Mouse (Mus musculus) G1E-ER4 (cell line): ENCODE measurements around the gene Krt23. TPM values are rescaled to one million over a fixed set of nuclear protein-coding genes. Genes with fewer than 3 reads are reported as not detected.

ENCODE experiments used
- GATA1 ChIP-seq: IDR thresholded peaks from one replicate; pipeline ENCODE4 v1.8.0; 2012; ENCODE audit warnings: low read length, inconsistent platforms
- polyA plus RNA-seq: library from polyadenylated mRNA; stranded (reverse); fragments of >175 nt; gene quantifications from 2 replicates; pipeline ENCODE4 v1.2.3, GENCODE M21; 2012

Krt23 gene
- not detected in 2 replicates for polyA plus RNA-seq

- TF ChIP-seq GATA1 = no peak
Measured at GRCm38 (mm10) chr11:99492733-99493573, at the start of gene Krt23. Gene Krt23, minus strand, starts transcription at chr11:99493137.

DNA sequence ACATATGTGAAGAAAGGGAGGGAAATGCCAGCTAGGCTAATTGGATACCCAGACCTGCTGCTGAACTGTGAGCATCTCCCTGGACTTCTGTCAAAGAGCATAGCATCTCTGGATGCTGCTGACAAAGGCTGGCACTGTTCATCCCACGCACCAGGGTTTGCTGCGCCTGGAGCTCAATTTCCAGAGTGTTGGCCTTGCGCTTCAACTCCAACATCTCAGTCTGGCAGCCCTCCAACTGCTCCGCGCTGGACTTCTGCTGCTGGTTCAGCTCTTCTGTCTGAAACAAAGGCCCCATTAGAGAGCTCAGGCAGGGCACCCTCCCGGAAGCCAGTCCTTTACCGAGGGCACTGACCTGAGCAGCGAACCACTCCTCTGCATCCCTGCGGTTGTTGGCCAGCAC, 46.8 kb upstream of the Krt23 start:
- TF ChIP-seq GATA1 = no peak

- no peak for TF ChIP-seq GATA1
Measured at GRCm38 (mm10) chr11:99521288-99521860, 28.4 kb upstream of the Krt23 start, which contains the start of gene Krt39. Gene Krt39, minus strand, starts transcription at chr11:99521338.

GRCm38 (mm10) chr11:99514098-99514497, 21.2 kb upstream of the Krt23 start:
- TF ChIP-seq GATA1 = no peak

DNA sequence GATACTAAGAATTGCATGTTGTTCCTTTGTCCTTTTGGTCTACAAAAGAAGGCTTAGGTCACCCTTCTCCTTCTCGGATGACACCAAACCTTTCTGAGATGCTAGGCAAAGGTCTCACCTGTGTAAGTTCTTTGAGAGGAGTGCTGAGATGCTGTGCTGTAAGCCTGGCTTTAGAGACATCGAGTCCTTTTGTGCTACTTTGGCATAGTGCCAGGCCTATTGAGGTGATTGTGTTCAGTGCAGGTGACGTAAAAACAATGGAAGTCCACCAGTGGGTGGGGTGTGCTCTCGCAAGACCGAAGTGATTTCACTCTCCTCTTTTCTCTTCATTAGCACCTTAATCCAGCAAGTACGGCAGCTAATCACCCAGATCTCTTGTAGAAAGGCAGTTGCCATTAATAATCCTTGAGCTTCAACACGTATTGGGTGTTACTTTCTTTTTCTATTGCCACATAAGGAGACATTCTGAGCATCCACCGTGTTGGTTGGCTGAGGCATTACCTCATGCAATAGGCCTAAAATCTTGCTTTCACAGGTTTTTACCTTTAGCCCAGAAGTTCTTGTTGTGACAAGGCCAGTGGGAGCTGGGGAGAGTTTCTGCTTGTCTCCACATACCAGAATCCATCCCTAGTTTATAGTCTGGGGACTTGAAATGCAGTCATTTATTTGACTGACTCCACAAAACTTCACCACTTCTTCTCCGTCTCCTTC, 7.3 kb upstream of the Krt23 start:
- no peak for TF ChIP-seq GATA1

DNA sequence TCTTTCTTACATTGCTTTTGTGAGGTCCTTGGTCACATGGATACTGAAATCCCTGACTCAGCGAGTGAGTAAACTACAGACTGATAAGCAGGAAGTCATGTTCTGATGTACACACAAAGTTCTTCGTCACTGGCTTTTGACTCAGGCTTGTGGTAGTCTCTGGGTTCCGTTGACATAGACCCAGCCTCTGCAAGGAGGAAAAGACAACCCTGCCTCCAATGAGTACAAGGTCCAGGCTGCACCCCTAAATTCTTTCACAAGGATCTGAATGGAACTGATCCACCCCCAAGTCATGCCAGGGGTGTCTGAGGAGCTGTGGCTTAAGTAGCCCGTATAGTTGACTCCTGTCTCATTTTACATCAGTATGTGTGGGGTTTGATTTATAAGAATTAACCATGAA, 3.5 kb upstream of the Krt23 start:
- TF ChIP-seq GATA1 = no peak

DNA sequence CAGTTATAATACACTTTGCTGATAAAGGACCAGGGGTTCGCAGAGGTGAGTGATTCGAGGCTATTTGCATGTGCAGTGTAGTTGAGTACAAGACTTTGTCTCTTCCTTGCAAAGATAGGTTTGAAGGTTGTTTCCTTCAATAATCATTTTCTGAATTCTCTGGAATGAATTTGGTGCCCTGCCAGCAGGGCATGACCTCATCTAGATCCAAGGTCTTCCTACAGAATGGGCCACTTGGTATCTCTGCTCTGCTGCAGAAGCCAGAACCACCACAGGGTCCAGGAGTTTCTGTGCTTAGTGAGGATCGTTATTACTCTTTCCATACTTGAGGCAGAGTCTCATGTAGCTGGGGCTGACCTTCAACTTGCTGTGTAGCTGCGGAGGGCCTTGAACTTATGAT, 1.8 kb upstream of the Krt23 start:
- TF ChIP-seq GATA1 = no peak

DNA sequence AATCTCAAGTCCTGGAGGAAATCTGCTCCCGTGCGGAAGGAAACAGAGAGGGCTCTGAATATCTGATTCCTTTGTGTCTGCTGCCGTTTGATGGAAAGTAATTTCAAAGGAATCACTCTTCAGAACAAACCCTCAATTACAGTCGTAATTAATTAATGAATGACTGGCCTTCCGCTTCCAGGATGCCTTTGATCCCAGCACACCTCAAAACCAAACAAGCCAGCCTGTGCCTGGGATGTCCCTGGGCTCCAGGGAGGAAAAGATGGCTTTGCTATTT, 575 bp upstream of the Krt23 start:
- TF ChIP-seq GATA1 = no peak

- no peak for TF ChIP-seq GATA1
Measured at GRCm38 (mm10) chr11:99491040-99491439, 1.9 kb downstream of the Krt23 start.

- no peak for TF ChIP-seq GATA1
Measured at GRCm38 (mm10) chr11:99490624-99491023, 2.3 kb downstream of the Krt23 start.

- no peak for TF ChIP-seq GATA1
Measured at GRCm38 (mm10) chr11:99489233-99489632, 3.7 kb downstream of the Krt23 start.

DNA sequence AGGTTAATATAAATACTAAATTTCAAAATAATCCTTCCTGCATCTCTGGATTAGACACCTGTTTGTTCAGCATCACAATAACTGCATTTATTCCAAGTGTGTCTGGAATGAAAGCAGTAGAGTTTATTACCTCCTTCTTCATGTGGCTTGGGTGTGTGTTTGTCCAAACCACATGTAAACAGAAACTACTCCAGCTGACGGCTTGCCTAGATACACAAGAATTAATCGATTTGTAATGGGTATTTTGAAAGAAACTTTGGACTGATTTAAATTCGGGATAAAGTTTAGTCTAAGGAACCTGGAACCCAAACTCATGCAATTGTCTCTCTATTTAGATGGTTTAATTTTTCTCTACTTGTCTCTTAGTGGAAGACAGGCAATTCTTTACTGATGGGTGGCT, 18.0 kb downstream of the Krt23 start:
- TF ChIP-seq GATA1 = no peak

- TF ChIP-seq GATA1 = no peak
Measured at GRCm38 (mm10) chr11:99473433-99473832, 19.5 kb downstream of the Krt23 start.

DNA sequence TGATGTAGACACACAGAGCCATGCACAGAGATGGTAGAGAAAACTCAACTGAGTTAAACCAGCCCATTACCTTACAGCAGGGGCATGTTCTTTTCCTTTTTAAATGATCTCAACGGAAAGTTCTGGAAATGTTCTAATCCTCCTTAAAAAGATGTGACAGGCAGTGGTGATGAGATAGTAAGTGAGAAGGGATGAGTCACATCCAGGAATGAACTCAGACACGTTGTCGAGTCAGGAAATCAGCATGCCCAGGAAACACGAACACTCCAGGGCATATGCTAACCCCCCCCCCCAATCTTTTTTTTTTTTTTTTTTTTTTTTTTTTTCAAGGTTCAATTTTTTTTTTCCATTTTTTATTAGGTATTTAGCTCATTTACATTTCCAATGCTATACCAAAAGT, 20.5 kb downstream of the Krt23 start:
- no peak for TF ChIP-seq GATA1

DNA sequence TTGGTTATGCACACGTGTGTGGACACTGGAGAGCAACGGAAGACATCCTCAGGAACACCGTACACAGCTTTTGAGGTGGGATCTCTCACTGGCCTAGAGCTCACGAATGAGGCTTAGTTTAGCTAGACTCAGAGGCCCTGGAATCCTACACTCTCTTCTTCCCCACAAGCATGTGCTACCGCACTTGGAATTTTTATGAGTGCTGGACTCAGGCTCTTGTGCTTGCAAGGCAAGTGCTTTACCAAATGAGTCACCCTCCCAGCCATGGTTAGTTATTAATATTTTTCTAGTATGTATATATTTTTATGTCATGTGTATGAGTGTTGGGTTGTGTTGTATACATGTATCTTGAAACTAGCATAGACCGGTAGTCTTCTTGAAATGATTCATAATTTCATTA, 21.0 kb downstream of the Krt23 start:
- TF ChIP-seq GATA1 = no peak

- TF ChIP-seq GATA1 = no peak
Measured at GRCm38 (mm10) chr11:99469228-99469627, 23.7 kb downstream of the Krt23 start.

DNA sequence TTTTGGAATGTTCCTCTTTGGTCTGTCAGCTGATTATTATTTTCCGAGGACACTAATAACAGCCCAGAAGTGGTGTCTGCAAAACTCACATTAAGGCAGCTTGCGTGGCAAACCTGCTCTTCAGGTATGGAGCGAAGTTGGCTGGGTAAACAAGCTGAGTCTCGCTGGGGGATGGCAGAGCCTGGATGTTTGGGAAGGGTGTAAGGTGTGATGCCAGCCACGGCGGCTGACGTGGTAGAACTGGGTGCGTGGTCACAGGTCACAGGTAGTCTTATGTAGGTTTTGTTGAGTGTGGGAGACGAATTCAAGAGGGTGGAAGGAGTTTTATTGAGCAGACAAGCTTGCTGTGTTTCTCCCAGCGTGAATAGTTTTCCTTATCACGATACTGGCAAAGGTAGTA, 24.4 kb downstream of the Krt23 start:
- no peak for TF ChIP-seq GATA1
